Mouse (Mus musculus): ENCODE measurements around the gene Kifc3. TPM values are rescaled to one million over a fixed set of nuclear protein-coding genes. Genes with fewer than 3 reads are reported as not detected.

Kifc3 gene
- polyA plus RNA-seq (2015; fragmentation: Nextera tagmentation; extraction: Ambion mirVana): 33.4 and 34.6 TPM in 2 replicates

GRCm38 (mm10) chr8:95202649-95203275 lies at the start of gene Kifc3:
TSS of gene Kifc3 (minus strand) at chr8:95202812.

GRCm38 (mm10) chr8:95080381-95081341 lies 122.0 kb downstream of the Kifc3 start, which contains the start of gene Katnb1:
TSS of gene Katnb1 (plus strand) at chr8:95081186.

GRCm38 (mm10) chr8:95054927-95055510 lies 147.6 kb downstream of the Kifc3 start, which contains the start of gene Drc7:
TSS of gene Drc7 (plus strand) at chr8:95055103.

Other genes starting within 250 kb of the Kifc3 start
- 77.2 and 93.2 TPM in 2 replicates for gene Adgrg1, start 228.1 kb downstream of the Kifc3 start, polyA plus RNA-seq (2015; fragmentation: Nextera tagmentation; extraction: Ambion mirVana)
- gene Adgrg3, start 185.1 kb downstream of the Kifc3 start, polyA plus RNA-seq (2015; fragmentation: Nextera tagmentation; extraction: Ambion mirVana): 0.50 and 0.63 TPM in 2 replicates
- gene Drc7, start 147.7 kb downstream of the Kifc3 start, polyA plus RNA-seq (2015; fragmentation: Nextera tagmentation; extraction: Ambion mirVana): 1.8 and 2.1 TPM in 2 replicates
- gene Katnb1, start 121.6 kb downstream of the Kifc3 start, polyA plus RNA-seq (2015; fragmentation: Nextera tagmentation; extraction: Ambion mirVana): 36.5 and 38.4 TPM in 2 replicates
- gene Cngb1, start 103.8 kb upstream of the Kifc3 start, polyA plus RNA-seq (2015; fragmentation: Nextera tagmentation; extraction: Ambion mirVana): 0.70 and 1.5 TPM in 2 replicates
- 1.9 and 3.1 TPM in 2 replicates for gene Tepp, start 107.8 kb upstream of the Kifc3 start, polyA plus RNA-seq (2015; fragmentation: Nextera tagmentation; extraction: Ambion mirVana)
- gene Zfp319, start 129.1 kb upstream of the Kifc3 start, polyA plus RNA-seq (2015; fragmentation: Nextera tagmentation; extraction: Ambion mirVana): 7.9 and 9.2 TPM in 2 replicates
- gene Usb1, start 129.5 kb upstream of the Kifc3 start, polyA plus RNA-seq (2015; fragmentation: Nextera tagmentation; extraction: Ambion mirVana): 23.5 and 28.6 TPM in 2 replicates
- 21.0 and 22.4 TPM in 2 replicates for gene Mmp15, start 149.5 kb upstream of the Kifc3 start, polyA plus RNA-seq (2015; fragmentation: Nextera tagmentation; extraction: Ambion mirVana)
- gene Cfap20, start 232.1 kb upstream of the Kifc3 start, polyA plus RNA-seq (2015; fragmentation: Nextera tagmentation; extraction: Ambion mirVana): 121 and 128 TPM in 2 replicates

All from neural tube, postnatal 0 days (tissue).